In genomic region chr2:52557503-52558275, GRCm38 (mm10) we compare ENCODE assay signal across 9 mouse cellular contexts.
A peak's percentile ranks its signal among the peaks of the same experiment; 100 is the strongest.
DNase-seq lines count a peak whose midpoint lies in the region; ATAC-seq and TF ChIP-seq lines count a peak whose summit lies in the region.
"Had no signal": no experiment of that assay in that cellular context is flagged by ENCODE, and none has a peak within 500 bp of the region (broad histone marks: within the 10 kb centered on the region; RNA-seq: fewer than 3 reads in every experiment).

No protein-coding gene starts in this region.

- no peaks in the 10 kb centered on the region for H3K36me3 ChIP-seq in hindbrain, embryonic 10.5 days
- H3K36me3 ChIP-seq in midbrain, embryonic 15.5 days (replicated peaks): no peaks in the 10 kb centered on the region
- no peaks in the 10 kb centered on the region for H3K36me3 ChIP-seq in intestine, postnatal 0 days (ENCODE audit: control insufficient read depth, insufficient read depth)
- H3K36me3 ChIP-seq: heart, embryonic 13.5 days had no signal

- peak overlapping the region; percentile 40 for H3K4me3 ChIP-seq in hindbrain, embryonic 10.5 days
- peak overlapping the region; percentile 49 for H3K4me3 ChIP-seq in midbrain, embryonic 15.5 days
- no peak overlapping the region for H3K4me3 ChIP-seq in intestine, postnatal 0 days (ENCODE audit: low read depth, low read length)
- H3K4me3 ChIP-seq: heart, embryonic 13.5 days had no signal

- H3K4me2 ChIP-seq in midbrain, embryonic 15.5 days: peak overlapping the region; percentile 55
- H3K4me2 ChIP-seq in intestine, postnatal 0 days (replicated peaks; ENCODE audit: low read depth): no peak overlapping the region
- H3K4me2 ChIP-seq: heart, embryonic 13.5 days had no signal

- peak overlapping the region; percentile 84 for H3K27ac ChIP-seq in hindbrain, embryonic 10.5 days
- peak overlapping the region; percentile 87 for H3K27ac ChIP-seq in midbrain, embryonic 15.5 days
- H3K27ac ChIP-seq in intestine, postnatal 0 days (ENCODE audit: low read depth, low read length): no peak overlapping the region
- H3K27ac ChIP-seq: heart, embryonic 13.5 days had no signal

- peak overlapping the region; percentile 61 for H3K9ac ChIP-seq in midbrain, embryonic 15.5 days
- H3K9ac ChIP-seq in intestine, postnatal 0 days (ENCODE audit: low read depth, low read length): no peak overlapping the region
- H3K9ac ChIP-seq: heart, embryonic 13.5 days had no signal

- peak; percentile 90 for ATAC-seq in midbrain, embryonic 15.5 days (replicated peaks)
- no peak for ATAC-seq in intestine, postnatal 0 days

- WGBS in hindbrain, embryonic 10.5 days: 47% methylated on average over 12 of the region's 12 CpGs
- 16% methylated on average over 12 of the region's 12 CpGs for WGBS in midbrain, embryonic 15.5 days
- WGBS in intestine, postnatal 0 days: 70% methylated on average over 12 of the region's 12 CpGs

- TF ChIP-seq CTCF in intestine, postnatal 0 days (IDR thresholded peaks at IDR 0.05; ENCODE audit: low read depth): no peak

- no peaks in the 10 kb centered on the region for H3K9me3 ChIP-seq in hindbrain, embryonic 10.5 days
- no peaks in the 10 kb centered on the region for H3K9me3 ChIP-seq in midbrain, embryonic 15.5 days
- no peaks in the 10 kb centered on the region for H3K9me3 ChIP-seq in intestine, postnatal 0 days (ENCODE audit: control insufficient read depth)

- peaks cover 24% of the 10 kb centered on the region for H3K4me1 ChIP-seq in hindbrain, embryonic 10.5 days (replicated peaks)
- H3K4me1 ChIP-seq in midbrain, embryonic 15.5 days: peaks cover 33% of the 10 kb centered on the region
- H3K4me1 ChIP-seq in intestine, postnatal 0 days (replicated peaks; ENCODE audit: control insufficient read depth, insufficient read depth, low read length): no peaks in the 10 kb centered on the region

- no peaks in the 10 kb centered on the region for H3K27me3 ChIP-seq in hindbrain, embryonic 10.5 days (ENCODE audit: insufficient read depth, poor library complexity, severe bottlenecking)
- H3K27me3 ChIP-seq in midbrain, embryonic 15.5 days (replicated peaks): no peaks in the 10 kb centered on the region
- no peaks in the 10 kb centered on the region for H3K27me3 ChIP-seq in intestine, postnatal 0 days (replicated peaks; ENCODE audit: control insufficient read depth, insufficient read depth, low read length)
- H3K27me3 ChIP-seq: heart, embryonic 13.5 days had no signal

- peak; percentile 27 for DNase-seq in layer of hippocampus, adult 11-12 months (ENCODE audit: low spot score)
- no peak for DNase-seq in layer of hippocampus, adult 9-10 months (ENCODE audit: low spot score)
- peak; percentile 73 for DNase-seq in cerebellum, adult 9-10 months
- peak; percentile 32 for DNase-seq in hindbrain, embryonic 10.5 days (ENCODE audit: low spot score)
- DNase-seq in ovary, postnatal 14 days (ENCODE audit: low spot score): no peak
- DNase-seq in kidney, postnatal 4 days: no peak

Comparison
In these comparisons a context has a peak if more than half of its experiments do, and no peak if none do; other contexts are left out.
1. DNase-seq: peak in layer of hippocampus, adult 11-12 months (single experiment), cerebellum, adult 9-10 months (single experiment) and hindbrain, embryonic 10.5 days (single experiment); none in layer of hippocampus, adult 9-10 months (single experiment), ovary, postnatal 14 days (single experiment) and kidney, postnatal 4 days (0 of 2).